Mouse (Mus musculus) WW6 (cell line): ENCODE results near the gene Zcchc24.

Source experiments
- DNase-seq: peaks from one replicate; pipeline ENCODE4 v3.0.0-alpha.2; 2013; ENCODE audit warnings: low read depth, low spot score

Gene Zcchc24

GRCm38 (mm10) chr14:25747996-25748756, 20.7 kb downstream of the Zcchc24 start:
- no peak for DNase-seq

- no peak for DNase-seq
Observed at GRCm38 (mm10) chr14:25746971-25747945, 21.6 kb downstream of the Zcchc24 start.

GRCm38 (mm10) chr14:25746371-25746770, 22.5 kb downstream of the Zcchc24 start:
- DNase-seq: no peak

- no peak for DNase-seq
Observed at GRCm38 (mm10) chr14:25745365-25746184, 23.3 kb downstream of the Zcchc24 start.

- no peak for DNase-seq
Observed at GRCm38 (mm10) chr14:25742943-25743342, 25.9 kb downstream of the Zcchc24 start.

GRCm38 (mm10) chr14:25741840-25742367, 26.9 kb downstream of the Zcchc24 start:
- DNase-seq: no peak

GRCm38 (mm10) chr14:25741211-25741610, 27.6 kb downstream of the Zcchc24 start:
- no peak for DNase-seq

GRCm38 (mm10) chr14:25739957-25740565, 28.8 kb downstream of the Zcchc24 start:
- no peak for DNase-seq

GRCm38 (mm10) chr14:25738591-25739001, 30.2 kb downstream of the Zcchc24 start:
- no peak for DNase-seq

- DNase-seq: no peak
Observed at GRCm38 (mm10) chr14:25736589-25736988, 32.2 kb downstream of the Zcchc24 start.

GRCm38 (mm10) chr14:25736140-25736539, 32.7 kb downstream of the Zcchc24 start:
- no peak for DNase-seq

- DNase-seq: no peak
Observed at GRCm38 (mm10) chr14:25734736-25735716, 33.8 kb downstream of the Zcchc24 start.

GRCm38 (mm10) chr14:25727149-25727510, 41.7 kb downstream of the Zcchc24 start:
- no peak for DNase-seq

- no peak for DNase-seq
Observed at GRCm38 (mm10) chr14:25726226-25727148, 42.4 kb downstream of the Zcchc24 start.

GRCm38 (mm10) chr14:25725690-25726089, 43.1 kb downstream of the Zcchc24 start:
- no peak for DNase-seq

- no peak for DNase-seq
Observed at GRCm38 (mm10) chr14:25725032-25725497, 43.8 kb downstream of the Zcchc24 start.

- DNase-seq: no peak
Observed at GRCm38 (mm10) chr14:25720962-25721707, 47.7 kb downstream of the Zcchc24 start.

GRCm38 (mm10) chr14:25719371-25719770, 49.5 kb downstream of the Zcchc24 start:
- DNase-seq: peak; percentile 34
